Mouse (Mus musculus): ENCODE data around the gene Naif1.

DNA sequence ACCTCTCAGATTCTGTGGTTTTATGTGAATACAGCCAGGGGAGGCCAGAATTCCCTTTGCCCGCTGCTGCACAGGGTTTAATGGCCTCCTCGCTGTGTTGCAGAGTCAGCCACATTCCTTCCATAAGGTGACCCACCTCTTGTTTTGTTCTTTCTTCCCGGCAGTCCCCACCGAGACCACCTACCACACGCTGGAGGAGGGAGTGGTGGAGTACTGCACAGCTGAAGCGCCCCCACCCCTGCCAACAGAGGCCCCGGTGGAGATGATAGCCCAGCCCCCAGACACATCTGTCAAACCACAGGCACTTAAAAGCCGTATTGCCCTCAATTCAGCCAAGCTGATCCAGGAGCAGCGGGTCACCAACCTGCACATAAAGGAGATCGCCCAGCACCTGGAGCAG lies 4.4 kb downstream of the Naif1 start:
- TF ChIP-seq CTCF (conservative IDR thresholded peaks at IDR 0.05; ENCODE audit: insufficient read depth, insufficient read length, low read depth, low read length) (no peak), POLR2A (IDR thresholded peaks at IDR 0.05; ENCODE audit: low read depth, low read length) (no peak)
